Mouse (Mus musculus) layer of hippocampus, adult 2 months (tissue): ENCODE data around the gene Wfdc3. TPM values are rescaled to one million over a fixed set of nuclear protein-coding genes. Genes with fewer than 3 reads are reported as not detected.

Experiments used
- DNase-seq, 2 experiments: peaks; one replicate each; pipeline ENCODE4 v3.0.0; 2022; ENCODE audit warnings: low spot score in 2 of 2
- H3K27ac ChIP-seq: fragments of 200-600 bp; 2 replicates; pipeline ENCODE4 v1.8.1; 2022
- H3K4me3 ChIP-seq: fragments of 200-600 bp; 2 replicates; pipeline ENCODE4 v1.8.1; 2022; ENCODE audit warnings: mild to moderate bottlenecking
- CTCF ChIP-seq: fragments of 200-600 bp; conservative IDR thresholded peaks from 2 replicates; pipeline ENCODE4 v1.8.1; 2022; ENCODE audit warnings: antibody characterized with exemption, mild to moderate bottlenecking, moderate library complexity
- total RNA-seq, 2 experiments: library from RNA; stranded (reverse); gene quantifications; 2 replicates each; pipeline ENCODE4 v1.2.3; 2021

The Wfdc3 gene
- total RNA-seq, 2 experiments from 2014 or later, result 0.64 to 1.3 TPM

DNA sequence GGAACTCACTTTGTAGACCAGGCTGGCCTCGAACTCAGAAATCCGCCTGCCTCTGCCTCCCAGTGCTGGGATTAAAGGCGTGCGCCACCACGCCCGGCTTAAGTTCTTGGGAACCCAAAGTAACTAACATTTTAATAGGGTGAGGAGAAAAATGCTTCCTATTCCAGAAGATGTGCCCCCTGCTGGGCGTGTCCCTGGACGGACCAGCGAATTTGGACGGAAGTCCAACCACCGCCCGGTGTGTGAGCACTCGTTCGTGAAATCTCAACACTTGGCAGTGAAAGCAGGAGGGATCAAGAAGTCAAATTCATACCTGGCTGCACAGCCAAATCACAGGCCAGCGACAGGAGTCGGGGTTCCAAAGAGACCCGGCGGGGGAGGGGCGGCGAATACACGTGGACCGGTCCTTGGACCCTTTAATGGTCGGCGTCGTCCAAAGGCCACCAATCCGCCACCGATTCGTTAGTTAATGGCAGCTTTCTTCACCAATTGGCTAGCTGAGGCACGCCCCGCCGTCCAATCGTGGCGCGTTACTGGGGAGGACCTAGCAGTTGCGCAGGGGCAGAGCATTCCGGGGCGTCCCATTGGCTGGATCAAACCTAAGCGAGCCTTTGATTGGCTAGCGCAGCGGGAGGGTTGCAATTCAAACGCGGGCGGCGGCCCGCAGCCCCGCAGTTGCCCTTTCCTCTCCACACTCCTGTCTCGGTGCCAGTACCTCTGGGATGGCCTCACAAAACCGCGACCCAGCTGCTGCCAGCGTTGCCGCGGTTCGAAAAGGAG, 23.7 kb upstream of the Wfdc3 start, which contains the start of gene Ube2c:
Gene Ube2c, plus strand, starts transcription at position 641 of the 780 bp plus-strand sequence.
- TF ChIP-seq CTCF, result peak; percentile 58
- Histone ChIP-seq H3K4me3 (peak within 1 kb of the TSS; percentile 67), H3K27ac (no peak within 1 kb of the TSS)
- DNase-seq, result peak; percentile 98

DNA sequence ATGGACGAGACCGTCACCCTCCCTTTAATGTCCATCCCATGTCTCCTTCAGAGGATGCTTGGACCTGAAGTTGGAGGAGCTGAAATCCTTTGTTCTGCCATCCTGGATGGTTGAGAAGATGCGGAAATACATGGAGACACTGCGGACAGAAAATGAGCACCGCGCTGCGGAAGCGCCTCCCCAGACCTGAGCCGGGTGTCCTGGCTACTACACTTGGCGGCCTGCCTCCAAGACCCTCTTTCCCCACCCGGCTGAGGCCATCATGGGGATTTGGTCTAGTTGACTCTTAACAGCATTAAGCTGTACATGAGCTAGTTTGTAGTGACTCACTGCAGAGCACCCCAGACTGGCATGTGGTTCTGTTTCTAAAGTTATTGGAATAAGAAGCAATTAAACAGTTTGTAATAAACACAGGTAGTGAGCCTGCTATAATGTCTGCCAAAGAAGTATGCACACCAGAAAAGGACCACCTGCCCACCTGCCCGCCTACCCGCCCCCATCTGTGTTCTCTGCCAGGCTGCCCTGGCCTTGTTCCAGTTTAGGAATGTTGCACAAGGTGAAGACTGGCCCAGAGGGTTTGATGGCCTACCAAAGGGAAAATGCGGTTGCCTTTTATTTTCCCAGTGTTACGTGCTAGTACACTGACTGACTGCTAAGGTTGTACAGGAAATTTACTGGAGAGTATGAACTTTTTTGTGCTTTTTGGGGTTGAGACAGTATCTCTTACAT, 22.2 kb upstream of the Wfdc3 start:
- no peak overlapping the region for H3K4me3 ChIP-seq
- H3K27ac ChIP-seq, result no peak overlapping the region
- no peak for TF ChIP-seq CTCF
- no peak for DNase-seq

DNA sequence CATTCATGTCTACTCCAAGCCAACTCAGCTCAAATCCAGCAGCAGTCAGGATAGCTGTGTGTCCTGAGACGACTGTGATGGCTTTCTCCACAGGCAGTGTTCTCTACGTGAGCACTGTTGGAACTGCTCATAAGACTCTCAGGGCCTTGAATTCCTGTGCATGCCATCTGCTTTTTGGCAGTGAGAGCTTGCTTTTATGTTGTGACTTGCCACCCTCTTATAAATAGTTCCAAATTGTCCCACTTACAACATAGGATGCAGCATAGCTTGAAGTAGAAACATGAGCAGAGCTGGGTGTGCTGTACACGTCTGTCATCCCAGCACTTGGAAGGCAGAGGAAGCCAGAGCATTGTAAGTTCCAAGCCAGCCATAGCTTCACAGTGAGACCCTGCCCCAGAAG, 20.1 kb upstream of the Wfdc3 start:
- Histone ChIP-seq H3K27ac (peak overlapping the region; percentile 48; the same call in 1 of the 2 replicates), H3K4me3 (no peak overlapping the region)
- no peak for TF ChIP-seq CTCF
- peak in 1 of 2 experiments; percentile 39 for DNase-seq

DNA sequence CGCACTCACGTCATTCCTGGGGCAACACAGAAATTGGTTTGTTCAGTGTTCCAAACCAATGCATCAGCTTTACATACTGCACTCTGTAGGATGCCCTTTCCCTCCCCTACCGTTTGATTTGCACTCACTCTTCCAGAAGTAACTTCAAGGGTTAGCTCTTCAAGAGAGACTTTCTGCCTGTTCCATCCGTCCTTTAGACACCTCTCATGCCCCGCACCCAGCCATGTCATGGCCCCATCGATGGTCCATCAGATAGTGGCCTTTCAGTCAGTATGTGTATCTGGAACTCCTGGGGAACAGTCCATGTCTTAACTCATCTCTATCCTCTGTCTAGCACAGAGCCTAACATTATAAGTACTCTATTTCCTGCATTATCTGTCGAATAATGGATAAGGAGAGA, 16.9 kb upstream of the Wfdc3 start:
- DNase-seq, result no peak
- H3K27ac ChIP-seq, result no peak overlapping the region
- TF ChIP-seq CTCF, result no peak
- no peak overlapping the region for H3K4me3 ChIP-seq

DNA sequence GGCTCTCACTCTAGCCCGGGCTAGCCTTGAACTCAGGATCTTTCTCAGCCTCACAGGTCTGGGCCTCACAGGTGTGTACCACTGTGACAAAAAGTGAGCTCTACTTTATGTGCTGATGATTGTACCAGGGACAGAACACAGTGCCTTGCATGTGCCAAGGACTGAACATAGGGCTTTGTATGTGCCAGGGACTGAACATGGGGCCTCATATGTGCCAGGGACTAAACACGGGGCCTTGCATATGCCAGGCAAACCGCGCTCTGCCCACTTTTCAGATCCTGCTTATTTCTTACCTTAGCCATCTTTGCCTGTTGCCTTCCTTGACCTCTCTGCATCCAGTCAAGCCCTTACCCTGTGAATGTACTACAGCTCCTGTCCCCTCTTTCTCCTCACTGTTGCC, 16.2 kb upstream of the Wfdc3 start:
- no peak for TF ChIP-seq CTCF
- no peak for DNase-seq
- H3K4me3 ChIP-seq, result no peak overlapping the region
- H3K27ac ChIP-seq, result peak overlapping the region; percentile 8; the same call in 1 of the 2 replicates

DNA sequence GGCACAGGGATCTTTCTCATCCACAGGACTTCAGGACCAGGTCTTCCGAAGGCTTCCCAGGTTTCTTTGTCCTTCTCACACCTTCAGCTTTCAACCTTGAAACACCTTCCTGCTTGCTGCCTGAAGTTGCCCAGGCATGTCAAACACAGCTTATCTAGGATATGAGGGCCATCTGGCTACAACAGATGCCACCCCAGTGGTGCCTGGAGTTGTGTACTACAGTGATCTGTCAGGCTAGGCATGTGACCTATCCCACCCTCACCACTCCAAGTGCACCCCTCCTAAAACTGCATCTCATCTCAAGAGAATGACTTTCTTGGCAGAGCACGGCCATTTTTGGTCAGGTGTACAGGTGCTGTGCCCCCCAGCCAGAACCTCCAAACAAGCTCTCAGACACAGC, 15.8 kb upstream of the Wfdc3 start:
- no peak for TF ChIP-seq CTCF
- Histone ChIP-seq H3K27ac (peak overlapping the region; percentile 8; the same call in 1 of the 2 replicates), H3K4me3 (no peak overlapping the region)
- no peak for DNase-seq

DNA sequence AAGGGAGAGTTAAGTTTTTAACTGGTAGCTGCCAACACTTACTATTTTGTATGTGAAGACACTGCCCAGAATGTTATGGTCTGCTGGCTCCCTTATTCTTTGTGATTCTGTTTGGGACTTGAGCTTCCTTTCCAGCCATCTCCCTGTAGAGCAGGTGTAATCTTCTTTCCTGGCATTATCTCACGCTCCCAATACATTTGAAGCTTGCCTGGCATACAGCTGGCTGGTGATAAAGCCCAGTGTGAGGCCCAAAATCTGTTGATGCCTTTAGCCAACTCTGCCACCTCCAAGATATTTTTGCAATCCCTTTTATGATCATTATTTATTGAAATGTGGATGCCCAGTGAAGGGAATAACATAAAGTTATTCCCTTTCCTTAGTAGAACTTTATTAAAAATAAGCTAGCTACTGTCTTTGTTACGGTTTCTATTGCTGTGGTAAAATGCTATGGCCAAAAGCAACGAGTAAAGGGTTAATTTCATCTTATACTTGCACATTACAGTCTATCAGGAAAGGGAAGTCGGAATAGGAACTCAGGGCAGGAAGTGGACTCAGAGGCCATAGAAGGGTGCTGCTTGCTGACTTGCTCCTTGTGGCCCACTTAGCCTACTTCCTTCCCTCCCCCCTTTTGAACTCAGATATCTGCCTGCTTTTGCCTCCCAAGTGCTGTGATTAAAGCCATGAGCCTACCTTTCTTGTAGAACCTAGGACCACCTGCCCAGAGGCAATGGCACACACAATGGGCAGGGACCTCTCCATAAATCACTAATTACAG, 14.5 kb upstream of the Wfdc3 start:
- Histone ChIP-seq H3K27ac (no peak overlapping the region), H3K4me3 (no peak overlapping the region)
- no peak for DNase-seq
- no peak for TF ChIP-seq CTCF

DNA sequence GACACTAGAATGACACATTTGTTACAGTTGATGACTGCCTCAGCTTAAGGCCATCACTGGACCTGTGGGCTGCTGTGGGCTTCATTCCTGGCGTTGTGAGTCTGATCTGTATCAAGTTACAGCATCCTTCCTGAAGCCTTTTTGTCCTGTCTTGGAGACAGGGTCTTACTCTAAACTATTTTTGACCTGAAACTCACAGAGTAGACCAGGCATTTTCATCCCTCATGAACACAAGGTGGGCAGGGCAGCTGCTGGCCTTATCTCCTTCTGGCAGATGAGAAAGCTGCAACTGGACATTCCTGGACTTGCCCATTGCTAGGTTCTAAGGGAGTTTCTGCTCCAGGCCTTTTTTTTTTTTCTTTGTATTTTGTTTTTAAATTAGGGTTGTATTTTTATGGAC, 13.0 kb upstream of the Wfdc3 start:
- H3K4me3 ChIP-seq, result no peak overlapping the region
- no peak for TF ChIP-seq CTCF
- H3K27ac ChIP-seq, result no peak overlapping the region
- DNase-seq, result no peak

DNA sequence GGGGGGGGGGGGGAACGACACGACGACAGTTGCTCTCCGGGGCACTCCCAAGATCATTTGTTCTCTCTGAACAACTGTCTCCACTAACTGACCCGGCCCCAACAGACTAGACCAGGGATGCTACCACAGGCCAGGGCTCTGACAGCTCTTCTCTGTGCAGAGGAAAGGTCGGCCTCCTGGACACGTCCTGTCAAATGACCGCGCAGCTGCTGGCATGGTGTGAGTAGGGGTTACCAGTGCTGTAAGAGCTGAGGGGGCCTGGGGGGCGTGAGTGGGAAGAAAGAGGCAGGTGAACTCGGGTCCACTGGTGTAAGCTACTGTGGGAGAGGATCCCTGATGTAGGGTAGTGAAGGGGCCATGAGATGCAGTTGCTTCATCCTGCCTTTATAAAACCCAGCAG, 12.1 kb upstream of the Wfdc3 start:
- no peak overlapping the region for H3K4me3 ChIP-seq
- TF ChIP-seq CTCF, result no peak
- DNase-seq, result no peak
- H3K27ac ChIP-seq, result no peak overlapping the region

DNA sequence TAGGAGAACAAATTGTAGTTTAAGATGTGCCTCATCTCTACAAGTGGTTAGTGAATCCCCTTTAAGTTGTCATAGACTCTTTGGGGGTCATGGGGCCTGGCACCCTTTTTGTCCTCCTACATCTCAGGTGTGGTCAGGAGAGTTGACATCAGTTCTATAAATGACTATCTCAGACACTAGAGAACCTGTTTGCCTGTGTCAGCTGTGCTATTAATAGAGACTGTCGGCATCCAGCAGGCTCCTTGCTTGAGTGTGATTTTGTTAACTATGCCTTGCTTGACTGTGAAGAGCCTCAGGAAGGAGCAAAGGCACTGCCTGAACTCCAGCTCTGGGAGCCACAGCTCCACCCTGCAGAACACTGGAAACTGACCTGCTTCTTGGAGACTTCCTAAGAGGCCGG, 9.1 kb upstream of the Wfdc3 start:
- Histone ChIP-seq H3K4me3 (no peak overlapping the region), H3K27ac (no peak overlapping the region)
- DNase-seq, result no peak
- no peak for TF ChIP-seq CTCF

DNA sequence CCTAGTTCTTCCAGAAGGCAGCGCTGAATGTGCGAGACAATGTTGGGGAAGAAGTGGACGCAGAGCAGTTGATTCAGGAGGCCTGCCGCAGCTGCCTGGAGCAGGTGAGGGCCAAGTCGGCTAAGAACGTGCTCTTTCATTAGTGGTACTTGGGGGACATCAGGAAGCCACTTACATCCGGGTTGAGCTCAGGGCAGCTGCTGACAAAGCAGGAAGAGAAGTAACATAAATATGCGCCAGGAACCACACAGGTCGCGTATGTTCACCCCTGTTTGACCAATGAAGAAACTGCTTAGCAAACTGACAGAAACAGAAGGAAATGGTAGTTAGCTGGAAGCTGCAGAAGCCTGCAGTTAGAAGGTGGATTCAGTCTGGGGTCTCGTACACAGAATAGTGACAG, 8.4 kb upstream of the Wfdc3 start:
- H3K27ac ChIP-seq, result no peak overlapping the region
- H3K4me3 ChIP-seq, result no peak overlapping the region
- no peak for TF ChIP-seq CTCF
- DNase-seq, result no peak

DNA sequence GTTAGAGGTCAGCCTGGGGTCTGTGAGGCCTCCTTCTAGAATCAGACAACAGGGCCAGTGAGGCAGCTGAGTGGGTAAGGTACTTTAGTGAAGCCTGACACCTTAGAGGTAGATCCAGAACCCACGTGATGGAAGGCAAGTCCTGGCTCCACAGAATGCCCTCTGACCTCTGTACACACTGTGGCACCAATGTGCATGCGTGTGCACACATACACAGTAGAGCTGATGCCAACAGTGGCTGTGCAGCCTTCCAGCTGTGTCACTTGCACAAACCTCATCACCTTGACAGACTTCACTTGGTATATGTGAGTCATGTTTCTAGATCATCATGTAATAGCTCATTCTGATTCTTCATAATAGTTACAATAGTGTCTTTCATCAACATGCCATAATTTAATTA, 6.7 kb upstream of the Wfdc3 start:
- no peak for TF ChIP-seq CTCF
- Histone ChIP-seq H3K27ac (no peak overlapping the region), H3K4me3 (no peak overlapping the region)
- no peak for DNase-seq

DNA sequence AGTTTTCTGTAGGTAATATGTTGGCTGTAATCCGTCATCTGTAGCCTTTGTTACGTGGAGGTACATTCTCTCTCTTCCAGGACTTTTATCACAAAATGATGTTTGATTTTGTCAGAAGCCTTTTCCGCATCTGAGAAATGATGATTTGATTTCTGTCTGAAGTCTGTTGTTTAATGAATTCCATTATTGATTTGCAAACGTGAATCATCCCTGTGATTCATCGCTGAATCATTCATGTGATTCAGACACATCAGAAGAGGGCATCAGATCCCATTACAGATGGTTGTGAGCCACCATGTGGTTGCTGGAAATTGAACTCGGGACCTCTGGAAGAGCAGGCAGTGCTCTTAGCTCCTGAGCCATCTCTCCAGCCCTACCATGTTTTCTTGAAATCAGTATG, 3.3 kb upstream of the Wfdc3 start:
- Histone ChIP-seq H3K4me3 (peak overlapping the region; percentile 5; the same call in 1 of the 2 replicates), H3K27ac (peak overlapping the region; percentile 59; the same call in 1 of the 2 replicates)
- peak in 1 of 2 experiments; percentile 30 for DNase-seq
- TF ChIP-seq CTCF, result 0 out of 2 replicates have a peak, but pooled peaks have one; percentile 11
